Mouse (Mus musculus) MN1 (cell line): ENCODE measurements around the gene Syn2.
"Not testable (repeated sequence)": the region's sequence is repeated elsewhere in the genome, so short reads cannot be mapped to it uniquely, and the experiment has no call there.

Experiments
- DNase-seq: peaks from one replicate; pipeline ENCODE4 v3.0.0-alpha.2; 2016; ENCODE audit warnings: low spot score

The Syn2 gene

GRCm38 (mm10) chr6:115178826-115179225, 44.1 kb downstream of the Syn2 start:
- no peak for DNase-seq

DNA sequence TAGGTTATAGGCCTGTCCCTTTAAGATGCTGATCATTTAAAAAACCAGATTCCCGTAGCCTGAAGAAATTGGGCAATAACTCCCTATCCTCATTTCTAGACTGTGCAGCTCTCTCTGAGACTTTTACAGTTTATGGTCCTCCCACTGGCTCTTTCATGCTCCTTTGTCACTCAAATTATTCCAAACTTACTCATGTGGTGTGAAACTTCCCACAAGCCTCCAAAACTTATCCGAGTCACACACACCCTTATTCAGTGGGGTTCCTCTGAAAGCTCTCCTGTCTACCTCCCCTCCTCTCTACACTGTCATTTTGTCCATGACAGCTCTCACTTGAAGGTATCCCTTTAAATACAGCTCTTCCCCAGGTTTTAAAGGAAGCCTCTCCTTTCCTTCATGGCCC, 46.4 kb downstream of the Syn2 start:
- DNase-seq: no peak

- no peak for DNase-seq
Measured at GRCm38 (mm10) chr6:115191111-115191510, 56.4 kb downstream of the Syn2 start.

DNA sequence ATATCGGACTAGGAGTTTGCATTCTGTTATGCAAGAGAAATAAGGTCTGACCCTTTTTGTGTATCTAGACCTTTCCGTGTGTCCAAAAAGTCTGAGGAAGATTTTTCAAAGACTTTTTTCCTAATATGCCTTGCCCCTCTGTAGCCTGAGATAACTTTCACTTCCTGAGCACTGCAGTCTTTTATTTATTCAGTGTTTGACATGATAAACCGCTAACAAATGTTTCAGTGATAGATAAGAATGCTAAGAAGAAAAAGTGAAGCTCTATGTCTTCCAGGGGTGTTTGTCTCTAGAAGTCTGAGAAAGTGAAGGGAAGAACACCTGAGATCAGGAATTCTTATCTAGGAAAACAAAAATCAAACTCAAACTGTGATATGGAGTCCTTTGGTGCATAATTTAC, 66.1 kb downstream of the Syn2 start:
- DNase-seq: no peak

GRCm38 (mm10) chr6:115203029-115203428, 68.3 kb downstream of the Syn2 start:
- no peak for DNase-seq

DNA sequence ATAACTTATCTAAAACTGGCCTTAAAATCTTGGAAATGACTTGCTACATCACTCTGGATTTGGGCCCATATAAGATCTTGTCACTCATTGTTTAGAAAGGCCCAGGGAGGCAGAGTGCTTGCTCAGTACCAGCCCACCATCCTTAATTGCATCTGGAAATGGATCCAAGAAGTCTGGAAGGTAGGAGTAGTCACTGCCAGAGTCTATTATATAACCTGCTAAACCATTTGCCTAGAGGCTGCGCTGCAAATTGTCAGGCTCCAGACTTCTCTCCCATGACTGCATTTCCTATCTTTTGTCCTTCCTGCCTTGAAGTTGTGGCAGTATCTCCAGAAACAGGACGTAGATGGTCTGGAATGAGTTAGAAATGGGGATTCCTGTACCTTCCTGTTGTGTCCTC, 75.5 kb downstream of the Syn2 start:
- DNase-seq: peak; percentile 61

DNA sequence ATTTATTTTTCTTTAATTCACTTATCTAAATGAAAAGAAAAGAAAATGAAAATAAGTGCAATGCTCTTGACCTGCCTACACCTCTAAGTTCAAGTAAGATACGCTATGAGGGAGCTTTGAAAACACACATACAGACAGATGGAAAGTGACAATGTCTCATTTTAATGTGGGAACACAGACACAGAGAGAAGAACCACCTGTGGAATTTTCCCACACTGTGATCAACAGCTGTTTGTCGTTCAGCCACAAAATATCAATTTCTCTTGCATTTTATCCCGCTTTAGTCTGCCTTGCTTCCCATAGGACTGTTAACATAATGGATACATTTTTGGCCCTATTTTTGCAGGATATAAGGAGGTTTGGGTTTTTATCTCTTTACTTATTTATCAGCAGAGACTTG, 76.1 kb downstream of the Syn2 start:
- no peak for DNase-seq

DNA sequence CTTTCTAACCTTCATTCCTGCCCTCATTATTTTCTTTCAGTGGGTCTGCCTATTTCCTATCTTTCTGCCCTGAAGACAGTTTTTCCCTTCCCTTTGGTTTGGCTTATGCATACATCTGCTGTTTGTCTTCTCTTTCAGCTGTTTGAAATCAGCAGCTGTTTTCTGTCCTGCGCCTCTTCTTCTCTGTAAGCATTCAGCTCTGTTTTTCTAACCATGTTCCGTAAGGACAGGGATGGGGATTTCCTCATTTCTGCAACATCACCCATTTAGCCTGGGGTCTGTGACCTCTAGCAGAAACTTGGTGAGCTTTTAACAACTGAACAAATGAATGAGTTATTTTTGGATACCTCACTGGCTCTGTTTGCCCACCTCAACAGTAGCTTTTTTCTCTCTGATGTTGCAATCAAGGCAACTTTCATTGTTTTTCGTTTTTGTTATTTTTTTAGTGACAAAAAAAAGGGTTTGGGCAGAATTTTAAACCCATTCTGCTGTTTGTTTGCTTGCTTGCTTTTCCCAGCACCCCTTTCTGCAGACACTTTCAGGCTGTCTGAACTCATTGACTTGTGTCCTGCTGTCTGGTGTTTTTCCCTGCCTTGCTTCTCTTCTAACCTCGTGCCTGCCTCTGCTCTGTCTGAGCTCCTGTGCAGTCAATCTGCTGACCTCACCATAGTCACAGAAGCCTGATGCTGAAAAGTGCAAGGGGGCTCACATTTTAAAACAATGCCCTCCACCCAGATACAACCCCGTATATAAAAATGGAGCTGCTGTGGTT, 77.6 kb downstream of the Syn2 start:
- no peak for DNase-seq

- no peak for DNase-seq
Measured at GRCm38 (mm10) chr6:115213129-115213528, 78.4 kb downstream of the Syn2 start.

DNA sequence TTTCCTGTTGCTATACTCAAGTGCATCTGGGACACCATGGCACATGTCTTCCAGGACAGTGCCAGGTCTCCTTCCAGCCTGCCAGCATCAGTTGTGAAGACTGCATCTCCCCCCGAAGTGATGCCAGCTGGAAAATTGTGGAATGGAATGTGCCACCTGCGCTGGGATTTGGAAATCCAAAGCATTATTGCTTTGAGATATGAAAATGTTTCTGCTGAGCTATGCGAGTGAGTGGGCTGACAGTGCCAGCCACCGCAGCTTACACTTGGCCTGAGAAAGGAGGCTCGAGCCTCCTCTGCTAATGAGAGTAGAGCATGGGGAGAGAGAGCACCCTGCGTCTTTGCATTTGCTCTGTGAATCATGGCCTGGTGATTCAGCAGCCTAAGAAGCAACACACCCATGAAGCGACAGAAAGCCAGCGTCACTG, 86.5 kb downstream of the Syn2 start:
- DNase-seq: no peak

GRCm38 (mm10) chr6:115225519-115225918, 90.8 kb downstream of the Syn2 start:
- DNase-seq: no peak

DNA sequence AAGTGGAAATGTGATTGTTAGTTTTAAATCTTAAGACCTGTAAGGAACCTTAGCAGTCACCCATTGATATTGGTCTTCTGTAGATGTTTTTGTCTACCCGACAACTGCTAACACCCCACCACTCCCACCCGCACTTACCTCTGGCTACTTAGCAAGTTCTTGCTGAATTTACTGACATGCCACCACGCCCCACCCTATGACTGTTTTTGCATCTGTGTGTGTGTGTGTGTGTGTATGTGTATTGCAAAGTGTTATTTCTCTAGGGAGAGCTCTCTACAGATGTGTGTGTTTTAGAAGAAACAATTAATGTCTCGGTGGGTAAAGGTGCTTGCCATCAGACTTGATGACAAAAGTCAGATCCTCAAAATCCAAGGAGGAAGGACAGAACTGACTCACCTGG, 92.3 kb downstream of the Syn2 start, which contains the start of gene Gm17482:
Gene Gm17482, plus strand, starts transcription at position 301 of the 400 bp plus-strand sequence.
- no peak for DNase-seq

GRCm38 (mm10) chr6:115227529-115227928, 92.8 kb downstream of the Syn2 start:
- peak; percentile 82 for DNase-seq

GRCm38 (mm10) chr6:115230557-115230956, 95.9 kb downstream of the Syn2 start:
- no peak for DNase-seq

- DNase-seq: no peak
Measured at GRCm38 (mm10) chr6:115231836-115232235, 97.1 kb downstream of the Syn2 start.

GRCm38 (mm10) chr6:115232562-115232961, 97.9 kb downstream of the Syn2 start:
- DNase-seq: no peak

GRCm38 (mm10) chr6:115238031-115239027, 103.6 kb downstream of the Syn2 start:
- DNase-seq: no peak

- DNase-seq: no peak
Measured at GRCm38 (mm10) chr6:115239335-115239734, 104.6 kb downstream of the Syn2 start.

DNA sequence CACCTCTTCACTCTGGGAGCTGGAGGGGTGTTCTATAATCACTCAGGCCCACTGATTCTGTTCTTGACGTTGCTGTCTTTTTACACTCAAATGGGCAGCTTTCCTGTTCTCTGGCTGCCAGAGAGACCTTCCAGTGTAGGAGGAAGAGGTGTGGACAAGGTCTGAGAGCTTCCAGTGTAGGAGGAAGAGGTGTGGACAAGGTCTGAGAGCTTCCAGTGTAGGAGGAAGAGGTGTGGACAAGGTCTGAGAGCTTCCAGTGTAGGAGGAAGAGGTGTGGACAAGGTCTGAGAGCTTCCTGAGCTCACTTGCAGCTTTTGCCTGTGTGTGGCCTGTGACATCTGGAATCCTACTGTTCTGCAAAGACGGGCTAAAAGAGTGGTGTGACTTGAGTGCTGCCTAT, 105.7 kb downstream of the Syn2 start:
- DNase-seq: not testable (repeated sequence)

GRCm38 (mm10) chr6:115241131-115241699, 106.5 kb downstream of the Syn2 start:
- DNase-seq: no peak

DNA sequence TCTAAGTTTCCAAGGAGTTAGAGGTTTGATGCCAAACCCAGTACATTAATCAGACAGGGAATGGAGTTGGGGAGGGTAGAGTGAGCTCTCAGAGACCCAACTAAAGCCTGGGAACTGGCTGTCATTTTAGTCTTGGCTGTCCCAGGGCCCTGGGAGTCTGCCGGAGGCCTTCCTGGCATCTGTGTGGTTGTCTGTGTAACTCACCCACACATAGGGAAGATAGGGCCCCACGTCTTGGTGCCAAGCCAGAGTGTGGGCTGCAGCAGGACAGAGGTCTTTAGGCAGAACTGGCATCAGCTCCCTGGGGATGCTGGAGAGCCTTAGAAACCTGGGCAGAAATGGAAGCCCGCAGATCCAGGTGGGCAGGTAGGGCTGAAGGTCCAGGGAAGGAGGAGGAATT, 107.2 kb downstream of the Syn2 start:
- no peak for DNase-seq

DNA sequence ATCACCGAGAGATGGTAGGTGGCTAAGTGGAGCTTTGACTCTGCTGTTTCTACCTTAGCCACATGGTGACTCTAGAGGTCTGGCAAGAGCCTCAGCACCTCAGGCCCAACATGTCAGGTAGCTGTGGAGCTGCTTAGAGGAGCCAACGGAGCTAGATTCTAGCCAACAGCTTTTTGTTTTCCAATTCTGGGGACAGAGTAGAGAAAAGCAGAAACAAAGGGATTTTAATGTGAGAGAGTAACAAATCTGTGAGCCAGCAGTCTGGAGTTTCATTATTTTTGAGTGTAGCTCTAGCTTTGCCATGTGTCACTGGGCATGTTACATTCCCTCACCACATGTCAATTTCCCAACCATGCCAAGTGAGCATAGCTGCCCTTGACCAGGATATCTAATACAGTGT, 109.5 kb downstream of the Syn2 start:
- no peak for DNase-seq
